Mouse (Mus musculus) hindbrain, embryonic 13.5 days (tissue): Measurements from ENCODE around the gene Nprl3. TPM values are rescaled to one million over a fixed set of nuclear protein-coding genes. Genes with fewer than 3 reads are reported as not detected.
"Not testable (repeated sequence)": the region's sequence is repeated elsewhere in the genome, so short reads cannot be mapped to it uniquely, and the experiment has no call there.

Experiments
- ATAC-seq: fragments of 200-750 bp; cut with Nextera tagmentation; 2 replicates; pipeline ENCODE4 v1.8.0; 2017; ENCODE audit warnings: moderate TSS enrichment; ENCODE audit not compliant: low FRiP score
- H3K27ac ChIP-seq: fragments of 300-500 bp; sonication (generic); 2 replicates; pipeline ENCODE4 v1.5.1; 2015; ENCODE audit warnings: inconsistent platforms, mild to moderate bottlenecking, moderate library complexity
- H3K27me3 ChIP-seq: fragments of 300-500 bp; sonication (generic); 2 replicates; pipeline ENCODE4 v1.6.1; 2015; ENCODE audit warnings: mild to moderate bottlenecking, inconsistent platforms
- H3K36me3 ChIP-seq: fragments of 300-500 bp; sonication (generic); 2 replicates; pipeline ENCODE4 v1.6.1; 2015; ENCODE audit warnings: mild to moderate bottlenecking, inconsistent platforms
- H3K4me1 ChIP-seq: fragments of 300-500 bp; sonication (generic); replicated peaks from 2 replicates; pipeline ENCODE4 v1.6.1; 2015; ENCODE audit warnings: inconsistent platforms
- H3K4me2 ChIP-seq: fragments of 300-500 bp; sonication (generic); 2 replicates; pipeline ENCODE4 v1.6.1; 2015; ENCODE audit warnings: inconsistent platforms, mild to moderate bottlenecking, moderate library complexity
- H3K4me3 ChIP-seq: fragments of 300-500 bp; sonication (generic); 2 replicates; pipeline ENCODE4 v1.5.1; 2015; ENCODE audit warnings: mild to moderate bottlenecking, inconsistent platforms
- H3K9ac ChIP-seq: fragments of 300-500 bp; sonication (generic); 2 replicates; pipeline ENCODE4 v1.6.1; 2015; ENCODE audit warnings: mild to moderate bottlenecking, inconsistent platforms
- H3K9me3 ChIP-seq: fragments of 300-500 bp; sonication (generic); 2 replicates; pipeline ENCODE4 v1.6.1; 2016; ENCODE audit warnings: inconsistent platforms
- WGBS: fragments of 180-500 bp; shearing (Covaris S2); methylation state at CpG from one replicate; pipeline ENCODE4 v1.1.7; 2015; 5-methylcytosine and 5-hydroxymethylcytosine counted together
- polyA plus RNA-seq: library from polyadenylated mRNA; unstranded; fragments of >200 nt; fragmentation: Nextera tagmentation; extraction: Ambion mirVana; gene quantifications from 2 replicates; pipeline ENCODE4 v1.2.1, GENCODE M21; 2015

Nprl3 gene
- polyA plus RNA-seq, 1 experiment from 2014 or later, result 43.5 TPM

- H3K9ac ChIP-seq, H3K4me1 ChIP-seq, H3K9me3 ChIP-seq, ATAC-seq, H3K36me3 ChIP-seq, H3K4me2 ChIP-seq, H3K27ac ChIP-seq, H3K4me3 ChIP-seq: not testable (repeated sequence)
- WGBS, result 55% methylated on average over 2 of the region's 2 CpGs
- H3K27me3 ChIP-seq, result peaks cover 15% of the 10 kb centered on the region
Observed at GRCm38 (mm10) chr11:32297417-32297816, 29.9 kb upstream of the Nprl3 start.

GRCm38 (mm10) chr11:32296203-32296602 is 28.7 kb upstream of the Nprl3 start, which contains the start of gene Hba-a2:
Hba-a2 (plus strand) TSS chr11:32296489.
- H3K4me1 ChIP-seq, H3K4me3 ChIP-seq, ATAC-seq, H3K27me3 ChIP-seq, H3K9ac ChIP-seq, H3K36me3 ChIP-seq, H3K4me2 ChIP-seq, H3K27ac ChIP-seq, H3K9me3 ChIP-seq: not testable (repeated sequence)
- no CpG with 5 or more reads among the region's 4 CpGs for WGBS

GRCm38 (mm10) chr11:32293479-32293878 is 26.0 kb upstream of the Nprl3 start:
- H3K4me1 ChIP-seq, H3K9ac ChIP-seq, H3K4me3 ChIP-seq, H3K9me3 ChIP-seq, H3K27me3 ChIP-seq, H3K4me2 ChIP-seq, H3K36me3 ChIP-seq, ATAC-seq, H3K27ac ChIP-seq: not testable (repeated sequence)
- 65% methylated on average over 3 of the region's 3 CpGs for WGBS

GRCm38 (mm10) chr11:32292819-32293218 is 25.3 kb upstream of the Nprl3 start:
- not testable (repeated sequence) for H3K27ac ChIP-seq, H3K4me3 ChIP-seq, H3K9ac ChIP-seq, ATAC-seq, H3K4me1 ChIP-seq, H3K36me3 ChIP-seq, H3K27me3 ChIP-seq, H3K4me2 ChIP-seq, H3K9me3 ChIP-seq
- WGBS, result 81% methylated on average over 4 of the region's 4 CpGs

- H3K36me3 ChIP-seq, result no peaks in the 10 kb centered on the region
- no peak overlapping the region for H3K27ac ChIP-seq
- H3K27me3 ChIP-seq, result peaks cover 11% of the 10 kb centered on the region
- no peak overlapping the region for H3K9ac ChIP-seq
- WGBS, result 74% methylated on average over 9 of the region's 9 CpGs
- no peaks in the 10 kb centered on the region for H3K9me3 ChIP-seq
- no peaks in the 10 kb centered on the region for H3K4me1 ChIP-seq
- no peak for ATAC-seq
- no peak overlapping the region for H3K4me3 ChIP-seq
- H3K4me2 ChIP-seq, result no peak overlapping the region; the same call in 1 of the 2 replicates
Observed at GRCm38 (mm10) chr11:32287493-32287825, 20.0 kb upstream of the Nprl3 start.

GRCm38 (mm10) chr11:32286695-32287492 is 19.4 kb upstream of the Nprl3 start, which contains the start of gene Hbq1b:
Hbq1b (plus strand) TSS chr11:32286965.
- WGBS, result 21% methylated on average over 31 of the region's 33 CpGs
- not testable (repeated sequence) for H3K36me3 ChIP-seq, H3K27ac ChIP-seq, H3K4me1 ChIP-seq, H3K9me3 ChIP-seq
- H3K4me3 ChIP-seq, result peak within 1 kb of the TSS; percentile 31
- peak within 1 kb of the TSS; percentile 36; the same call in 1 of the 2 replicates for H3K9ac ChIP-seq
- H3K4me2 ChIP-seq, result peak within 1 kb of the TSS; percentile 56
- peak; percentile 80 for ATAC-seq
- peaks cover 11% of the 10 kb centered on the region for H3K27me3 ChIP-seq

DNA sequence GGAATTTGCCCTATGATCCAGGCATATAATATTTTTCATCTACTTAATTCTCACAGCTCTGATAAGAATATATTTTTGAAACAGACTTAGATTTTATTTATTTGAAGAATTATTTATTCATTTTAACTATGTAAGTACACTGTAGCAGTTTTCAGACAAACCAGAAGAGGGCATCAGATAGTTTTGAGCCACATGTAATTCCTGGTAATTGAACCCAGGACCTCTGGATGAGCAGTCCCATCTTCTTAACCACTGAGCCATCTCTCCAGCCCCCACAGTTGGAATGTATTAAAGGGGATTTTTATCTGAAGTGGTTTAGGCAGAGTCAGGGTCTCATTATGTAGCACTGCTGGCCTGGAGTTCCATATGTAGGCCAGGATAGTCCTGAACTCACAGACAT is 18.4 kb upstream of the Nprl3 start:
- not testable (repeated sequence) for H3K9ac ChIP-seq, H3K9me3 ChIP-seq, H3K4me3 ChIP-seq, H3K4me2 ChIP-seq, H3K36me3 ChIP-seq, H3K4me1 ChIP-seq, H3K27ac ChIP-seq, ATAC-seq
- H3K27me3 ChIP-seq, result peaks cover 11% of the 10 kb centered on the region

DNA sequence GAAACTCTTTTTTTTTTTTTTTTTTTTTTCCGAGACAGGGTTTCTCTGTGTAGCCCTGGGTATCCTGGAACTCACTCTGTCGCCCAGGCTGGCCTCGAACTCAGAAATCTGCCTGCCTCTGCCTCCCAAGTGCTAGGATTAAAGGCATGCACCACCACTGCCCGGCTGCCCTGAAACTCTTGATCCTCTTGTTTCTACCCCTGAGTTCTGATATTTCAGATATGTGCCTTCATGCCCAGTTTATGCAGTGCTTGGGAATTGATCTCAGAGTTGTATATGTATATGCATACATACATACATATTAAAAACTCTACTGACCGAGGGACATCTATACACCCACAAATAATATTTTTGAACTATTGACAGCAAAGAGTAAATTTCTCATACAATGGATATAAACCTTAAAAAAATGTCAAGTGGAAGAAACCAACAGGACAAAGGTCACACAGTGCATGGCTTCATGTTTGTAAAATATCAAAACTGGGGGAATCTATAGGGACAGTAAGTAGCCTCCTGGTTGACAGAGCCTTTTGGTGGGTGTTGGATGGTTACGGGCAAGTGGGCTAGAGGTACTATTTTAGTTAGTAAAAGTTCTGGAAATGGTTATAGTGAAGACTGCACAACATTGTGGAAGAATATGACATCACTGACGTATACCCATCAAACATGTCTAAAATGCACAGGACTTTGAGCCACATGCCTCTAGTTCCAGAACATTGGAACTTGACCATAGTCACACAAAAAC is 17.7 kb upstream of the Nprl3 start:
- Histone ChIP-seq H3K27ac (no peak overlapping the region), H3K9me3 (no peaks in the 10 kb centered on the region), H3K27me3 (peaks cover 11% of the 10 kb centered on the region), H3K36me3 (no peaks in the 10 kb centered on the region), H3K4me3 (no peak overlapping the region), H3K4me2 (no peak overlapping the region), H3K4me1 (no peaks in the 10 kb centered on the region), H3K9ac (no peak overlapping the region)
- WGBS, result 84% methylated on average over 7 of the region's 7 CpGs
- no peak for ATAC-seq

GRCm38 (mm10) chr11:32284582-32284981 is 17.1 kb upstream of the Nprl3 start:
- H3K36me3 ChIP-seq, result not testable (repeated sequence)

GRCm38 (mm10) chr11:32283091-32283777 is 15.7 kb upstream of the Nprl3 start, which contains the start of gene Hba-a1:
Hba-a1 (plus strand) TSS chr11:32283511.
- H3K4me2 ChIP-seq, ATAC-seq, H3K27ac ChIP-seq, H3K9me3 ChIP-seq, H3K36me3 ChIP-seq, H3K4me1 ChIP-seq, H3K9ac ChIP-seq, H3K4me3 ChIP-seq: not testable (repeated sequence)
- WGBS, result 38% methylated on average over 1 of the region's 5 CpGs
- peaks cover 15% of the 10 kb centered on the region for H3K27me3 ChIP-seq

More at GRCm38 (mm10) chr11:32284582-32284981, 17.1 kb upstream of the Nprl3 start:
- ATAC-seq, H3K9ac ChIP-seq, H3K4me2 ChIP-seq, H3K27ac ChIP-seq, H3K9me3 ChIP-seq, H3K4me1 ChIP-seq, H3K4me3 ChIP-seq: not testable (repeated sequence)
- H3K27me3 ChIP-seq, result peaks cover 11% of the 10 kb centered on the region
- WGBS, result 69% methylated on average over 2 of the region's 2 CpGs

GRCm38 (mm10) chr11:32281416-32282144 is 14.1 kb upstream of the Nprl3 start:
- Histone ChIP-seq H3K4me2 (no peak overlapping the region), H3K4me1 (no peaks in the 10 kb centered on the region), H3K36me3 (no peaks in the 10 kb centered on the region), H3K27me3 (peaks cover 20% of the 10 kb centered on the region), H3K9me3 (no peaks in the 10 kb centered on the region), H3K4me3 (no peak overlapping the region), H3K27ac (no peak overlapping the region), H3K9ac (no peak overlapping the region)
- 59% methylated on average over 1 of the region's 1 CpGs for WGBS
- ATAC-seq, result no peak

GRCm38 (mm10) chr11:32280646-32281045 is 13.1 kb upstream of the Nprl3 start:
- no peak overlapping the region for H3K4me2 ChIP-seq
- no peak for ATAC-seq
- H3K4me3 ChIP-seq, result no peak overlapping the region
- no peak overlapping the region for H3K9ac ChIP-seq
- no peaks in the 10 kb centered on the region for H3K4me1 ChIP-seq
- no peaks in the 10 kb centered on the region for H3K36me3 ChIP-seq
- H3K9me3 ChIP-seq, result no peaks in the 10 kb centered on the region
- 85% methylated on average over 2 of the region's 2 CpGs for WGBS
- peaks cover 26% of the 10 kb centered on the region for H3K27me3 ChIP-seq
- H3K27ac ChIP-seq, result no peak overlapping the region
